Mouse (Mus musculus): ENCODE data around the gene Ctss. TPM values are rescaled to one million over a fixed set of nuclear protein-coding genes. Genes with fewer than 3 reads are reported as not detected.

The Ctss gene
- total RNA-seq, 2 experiments from 2014 or later, result 96.5 to 142 TPM

Other genes with a start within 250 kb of the Ctss start
- 23.2 and 27.4 TPM in 2 replicates for gene Mindy1, start 245.4 kb upstream of the Ctss start, total RNA-seq (2015; ENCODE audit: low replicate concordance)
- 17.7 and 28.2 TPM in 2 replicates for gene Mindy1, start 245.4 kb upstream of the Ctss start, total RNA-seq (2017; ENCODE audit: low replicate concordance)
- gene Prune1, start 244.7 kb upstream of the Ctss start, total RNA-seq (2015; ENCODE audit: low replicate concordance), result 3.3 and 7.5 TPM in 2 replicates
- gene Prune1, start 244.7 kb upstream of the Ctss start, total RNA-seq (2017; ENCODE audit: low replicate concordance), result 2.6 and 4.4 TPM in 2 replicates
- gene Anxa9, start 219.6 kb upstream of the Ctss start, total RNA-seq (2015; ENCODE audit: low replicate concordance), result 2.7 and 3.3 TPM in 2 replicates
- 0.98 and 2.1 TPM in 2 replicates for gene Anxa9, start 219.6 kb upstream of the Ctss start, total RNA-seq (2017; ENCODE audit: low replicate concordance)
- gene Cers2, start 212.0 kb upstream of the Ctss start, total RNA-seq (2015; ENCODE audit: low replicate concordance), result 45.1 and 45.2 TPM in 2 replicates
- 26.8 and 31.9 TPM in 2 replicates for gene Cers2, start 212.0 kb upstream of the Ctss start, total RNA-seq (2017; ENCODE audit: low replicate concordance)
- 6.1 and 20.6 TPM in 2 replicates for gene Setdb1, start 169.6 kb upstream of the Ctss start, total RNA-seq (2015; ENCODE audit: low replicate concordance)
- gene Setdb1, start 169.6 kb upstream of the Ctss start, total RNA-seq (2017; ENCODE audit: low replicate concordance), result 6.6 and 7.5 TPM in 2 replicates
- not detected in 2 replicates for gene 4930558C23Rik, start 123.9 kb upstream of the Ctss start, total RNA-seq (2015; ENCODE audit: low replicate concordance)
- not detected in 2 replicates for gene 4930558C23Rik, start 123.9 kb upstream of the Ctss start, total RNA-seq (2017; ENCODE audit: low replicate concordance)
- 35.9 and 43.1 TPM in 2 replicates for gene Arnt, start 92.4 kb upstream of the Ctss start, total RNA-seq (2015; ENCODE audit: low replicate concordance)
- 36.0 and 53.4 TPM in 2 replicates for gene Arnt, start 92.4 kb upstream of the Ctss start, total RNA-seq (2017; ENCODE audit: low replicate concordance)
- 5.2 TPM in 1 of 2 replicates, not detected in the other for gene Ctsk, start 27.5 kb upstream of the Ctss start, total RNA-seq (2015; ENCODE audit: low replicate concordance)
- gene Ctsk, start 27.5 kb upstream of the Ctss start, total RNA-seq (2017; ENCODE audit: low replicate concordance), result 1.0 TPM in 1 of 2 replicates, not detected in the other
- gene Hormad1, start 32.9 kb downstream of the Ctss start, total RNA-seq (2015; ENCODE audit: low replicate concordance), result not detected in 2 replicates
- not detected in 2 replicates for gene Hormad1, start 32.9 kb downstream of the Ctss start, total RNA-seq (2017; ENCODE audit: low replicate concordance)
- 73.8 and 84.0 TPM in 2 replicates for gene Golph3l, start 62.1 kb downstream of the Ctss start, total RNA-seq (2015; ENCODE audit: low replicate concordance)
- gene Golph3l, start 62.1 kb downstream of the Ctss start, total RNA-seq (2017; ENCODE audit: low replicate concordance), result 115 and 116 TPM in 2 replicates
- gene Ensa, start 98.2 kb downstream of the Ctss start, total RNA-seq (2015; ENCODE audit: low replicate concordance), result 30.9 and 34.1 TPM in 2 replicates
- gene Ensa, start 98.2 kb downstream of the Ctss start, total RNA-seq (2017; ENCODE audit: low replicate concordance), result 52.8 and 58.1 TPM in 2 replicates
- 83.2 and 113 TPM in 2 replicates for gene Mcl1, start 132.0 kb downstream of the Ctss start, total RNA-seq (2015; ENCODE audit: low replicate concordance)
- gene Mcl1, start 132.0 kb downstream of the Ctss start, total RNA-seq (2017; ENCODE audit: low replicate concordance), result 70.6 and 76.3 TPM in 2 replicates
- not detected in 2 replicates for gene Adamtsl4, start 161.1 kb downstream of the Ctss start, total RNA-seq (2015; ENCODE audit: low replicate concordance)
- gene Adamtsl4, start 161.1 kb downstream of the Ctss start, total RNA-seq (2017; ENCODE audit: low replicate concordance), result not detected in 2 replicates
- not detected in 2 replicates for gene Ecm1, start 212.8 kb downstream of the Ctss start, total RNA-seq (2015; ENCODE audit: low replicate concordance)
- gene Ecm1, start 212.8 kb downstream of the Ctss start, total RNA-seq (2017; ENCODE audit: low replicate concordance), result 0.42 and 1.1 TPM in 2 replicates
- gene Tars2, start 233.4 kb downstream of the Ctss start, total RNA-seq (2015; ENCODE audit: low replicate concordance), result 3.7 and 15.3 TPM in 2 replicates
- 3.1 and 7.2 TPM in 2 replicates for gene Tars2, start 233.4 kb downstream of the Ctss start, total RNA-seq (2017; ENCODE audit: low replicate concordance)

Data from erythroblast, adult 5-6 weeks (primary cell).